Mouse (Mus musculus) brain, embryonic 14.5 days (tissue): ENCODE data around the gene Tmem45a2. TPM values are rescaled to one million over a fixed set of nuclear protein-coding genes. Genes with fewer than 3 reads are reported as not detected.

ENCODE experiments used
- DNase-seq: peaks from one replicate; pipeline ENCODE4 v3.0.0-alpha.2; 2011; ENCODE audit warnings: low read depth
- CTCF ChIP-seq: fragments of 200-500 bp; IDR thresholded peaks from 2 replicates; pipeline ENCODE4 v1.5.1; 2012; ENCODE audit warnings: inconsistent platforms, mild to moderate bottlenecking, moderate library complexity, borderline replicate concordance; ENCODE audit not compliant: insufficient read depth, insufficient read length; ENCODE audit errors: extremely low read depth
- POLR2A ChIP-seq: fragments of 200-500 bp; IDR thresholded peaks from 2 replicates; pipeline ENCODE4 v1.6.1; 2012; ENCODE audit warnings: mild to moderate bottlenecking, inconsistent platforms, borderline replicate concordance; ENCODE audit not compliant: poor library complexity, insufficient read depth, insufficient read length, severe bottlenecking; ENCODE audit errors: extremely low read depth
- polyA plus RNA-seq: library from polyadenylated mRNA; depleted of rRNA; stranded (reverse); fragments of >200 nt; gene quantifications from 2 replicates; pipeline ENCODE4 v1.2.3, GENCODE M21; 2012; rRNA removed

Tmem45a2 gene
- not detected in 2 replicates for polyA plus RNA-seq

- TF ChIP-seq POLR2A = no peak
- TF ChIP-seq CTCF = no peak
- DNase-seq = no peak
These were observed at the start of gene Tmem45a2 for GRCm38 (mm10) chr16:57071132-57071639. TSS of gene Tmem45a2 (minus strand) at chr16:57071372.

- peak; percentile 12 for DNase-seq
- TF ChIP-seq POLR2A (no peak), CTCF (no peak)
These were observed 46.4 kb upstream of the Tmem45a2 start for GRCm38 (mm10) chr16:57117562-57117961.

GRCm38 (mm10) chr16:57116066-57116465 lies 44.9 kb upstream of the Tmem45a2 start:
- TF ChIP-seq POLR2A (no peak), CTCF (peak; percentile 16; the same call in 1 of the 2 replicates)
- peak; percentile 47 for DNase-seq

- TF ChIP-seq CTCF = no peak
- no peak for TF ChIP-seq POLR2A
- no peak for DNase-seq
These were observed 35.2 kb upstream of the Tmem45a2 start for GRCm38 (mm10) chr16:57106185-57106960.

- TF ChIP-seq POLR2A = no peak
- no peak for TF ChIP-seq CTCF
- DNase-seq = no peak
These were observed 30.0 kb upstream of the Tmem45a2 start for GRCm38 (mm10) chr16:57101174-57101573.

GRCm38 (mm10) chr16:57099572-57100237 lies 28.5 kb upstream of the Tmem45a2 start:
- no peak for TF ChIP-seq CTCF
- no peak for DNase-seq

- DNase-seq = no peak
- no peak for TF ChIP-seq CTCF
- no peak for TF ChIP-seq POLR2A
These were observed 27.4 kb upstream of the Tmem45a2 start for GRCm38 (mm10) chr16:57098468-57099144.

GRCm38 (mm10) chr16:57092911-57093605 lies 21.9 kb upstream of the Tmem45a2 start:
- TF ChIP-seq CTCF = no peak
- no peak for TF ChIP-seq POLR2A
- DNase-seq = no peak

GRCm38 (mm10) chr16:57092460-57092859 lies 21.3 kb upstream of the Tmem45a2 start:
- DNase-seq = peak; percentile 81
- TF ChIP-seq POLR2A = no peak
- TF ChIP-seq CTCF = peak; percentile 67; the same call in 1 of the 2 replicates

- TF ChIP-seq CTCF (no peak), POLR2A (no peak)
These were observed 8.4 kb upstream of the Tmem45a2 start for GRCm38 (mm10) chr16:57079577-57079976.

GRCm38 (mm10) chr16:57075986-57076385 lies 4.8 kb upstream of the Tmem45a2 start:
- no peak for DNase-seq
- TF ChIP-seq POLR2A = no peak
- no peak for TF ChIP-seq CTCF

More at GRCm38 (mm10) chr16:57079577-57079976, 8.4 kb upstream of the Tmem45a2 start:
- DNase-seq = no peak

GRCm38 (mm10) chr16:57062045-57062444 lies 9.1 kb downstream of the Tmem45a2 start:
- DNase-seq = no peak

More at GRCm38 (mm10) chr16:57062045-57062444, 9.1 kb downstream of the Tmem45a2 start:
- TF ChIP-seq POLR2A (no peak), CTCF (no peak)
